Mouse (Mus musculus): ENCODE data around the gene Inhbe. TPM values are rescaled to one million over a fixed set of nuclear protein-coding genes. Genes with fewer than 3 reads are reported as not detected.

Gene Inhbe
- polyA plus RNA-seq, 1 experiment from 2014 or later, result not detected

GRCm38 (mm10) chr10:127341891-127342639 is 12.1 kb downstream of the Inhbe start, which contains the start of gene Gli1:
Gene Gli1 (minus strand): TSS chr10:127341974.
- H3K4me2 ChIP-seq, result peak within 1 kb of the TSS; percentile 96
- no peaks in the 10 kb centered on the region for H3K9me3 ChIP-seq
- H3K9ac ChIP-seq, result peak within 1 kb of the TSS; percentile 71
- ATAC-seq (ENCODE audit: extremely low read depth, insufficient number of reproducible peaks, low FRiP score, low TSS enrichment), result no peak
- peak within 1 kb of the TSS; percentile 57 for H3K4me3 ChIP-seq
- peaks cover 50% of the 10 kb centered on the region for H3K27me3 ChIP-seq (replicated peaks)
- under 1% methylated on average over 29 of the region's 29 CpGs for WGBS
- H3K4me1 ChIP-seq, result peaks cover 34% of the 10 kb centered on the region
- H3K36me3 ChIP-seq, result no peaks in the 10 kb centered on the region
- no peak within 1 kb of the TSS for H3K27ac ChIP-seq (replicated peaks)

GRCm38 (mm10) chr10:127341360-127341690 is 12.9 kb downstream of the Inhbe start:
- Histone ChIP-seq H3K36me3 (no peaks in the 10 kb centered on the region), H3K4me1 (peaks cover 34% of the 10 kb centered on the region), H3K27ac (replicated peaks) (no peak overlapping the region), H3K4me2 (peak overlapping the region; percentile 96), H3K9ac (peak overlapping the region; percentile 66), H3K9me3 (no peaks in the 10 kb centered on the region), H3K4me3 (peak overlapping the region; percentile 57), H3K27me3 (replicated peaks) (peaks cover 58% of the 10 kb centered on the region)
- ATAC-seq (ENCODE audit: extremely low read depth, insufficient number of reproducible peaks, low FRiP score, low TSS enrichment), result no peak
- 0% methylated on average over 7 of the region's 11 CpGs for WGBS

- Histone ChIP-seq H3K27me3 (replicated peaks) (peaks cover 63% of the 10 kb centered on the region), H3K9me3 (no peaks in the 10 kb centered on the region), H3K4me2 (peak overlapping the region; percentile 96), H3K4me1 (peaks cover 34% of the 10 kb centered on the region), H3K36me3 (no peaks in the 10 kb centered on the region), H3K9ac (peak overlapping the region; percentile 71), H3K27ac (replicated peaks) (no peak overlapping the region), H3K4me3 (peak overlapping the region; percentile 57)
- 2% methylated on average over 27 of the region's 27 CpGs for WGBS
- no peak for ATAC-seq (ENCODE audit: extremely low read depth, insufficient number of reproducible peaks, low FRiP score, low TSS enrichment)
These were observed 13.4 kb downstream of the Inhbe start for GRCm38 (mm10) chr10:127340577-127341359.

GRCm38 (mm10) chr10:127339683-127340576 is 14.3 kb downstream of the Inhbe start:
- peak overlapping the region; percentile 96 for H3K4me2 ChIP-seq
- peaks cover 64% of the 10 kb centered on the region for H3K27me3 ChIP-seq (replicated peaks)
- H3K36me3 ChIP-seq, result no peaks in the 10 kb centered on the region
- under 1% methylated on average over 41 of the region's 42 CpGs for WGBS
- no peak for ATAC-seq (ENCODE audit: extremely low read depth, insufficient number of reproducible peaks, low FRiP score, low TSS enrichment)
- peak overlapping the region; percentile 57 for H3K4me3 ChIP-seq
- H3K9ac ChIP-seq, result peak overlapping the region; percentile 71
- H3K27ac ChIP-seq (replicated peaks), result peak overlapping the region; percentile 48; the same call in 1 of the 2 replicates
- no peaks in the 10 kb centered on the region for H3K9me3 ChIP-seq
- H3K4me1 ChIP-seq, result peaks cover 34% of the 10 kb centered on the region

- Histone ChIP-seq H3K27me3 (replicated peaks) (peaks cover 67% of the 10 kb centered on the region), H3K9ac (peak overlapping the region; percentile 71), H3K27ac (replicated peaks) (peak overlapping the region; percentile 53; the same call in 1 of the 2 replicates), H3K4me1 (peaks cover 34% of the 10 kb centered on the region), H3K36me3 (no peaks in the 10 kb centered on the region), H3K9me3 (no peaks in the 10 kb centered on the region), H3K4me2 (peak overlapping the region; percentile 96), H3K4me3 (peak overlapping the region; percentile 57)
- WGBS, result under 1% methylated on average over 31 of the region's 31 CpGs
- ATAC-seq (ENCODE audit: extremely low read depth, insufficient number of reproducible peaks, low FRiP score, low TSS enrichment), result peak; percentile 53; the same call in 1 of the 2 replicates
These were observed 15.1 kb downstream of the Inhbe start for GRCm38 (mm10) chr10:127338930-127339682.

- peaks cover 34% of the 10 kb centered on the region for H3K4me1 ChIP-seq
- WGBS, result 78% methylated on average over 6 of the region's 6 CpGs
- H3K27ac ChIP-seq (replicated peaks), result no peak overlapping the region
These were observed 16.6 kb downstream of the Inhbe start for GRCm38 (mm10) chr10:127337536-127338099.

GRCm38 (mm10) chr10:127336952-127337351 is 17.3 kb downstream of the Inhbe start:
- peaks cover 28% of the 10 kb centered on the region for H3K4me1 ChIP-seq
- H3K9me3 ChIP-seq, result no peaks in the 10 kb centered on the region
- H3K27me3 ChIP-seq (replicated peaks), result peaks cover 76% of the 10 kb centered on the region
- H3K4me3 ChIP-seq, result no peak overlapping the region
- no peak overlapping the region for H3K4me2 ChIP-seq
- no peak overlapping the region for H3K27ac ChIP-seq (replicated peaks)
- no peak overlapping the region for H3K9ac ChIP-seq
- H3K36me3 ChIP-seq, result no peaks in the 10 kb centered on the region
- ATAC-seq (ENCODE audit: extremely low read depth, insufficient number of reproducible peaks, low FRiP score, low TSS enrichment), result no peak
- WGBS, result 48% methylated on average over 5 of the region's 5 CpGs

More at GRCm38 (mm10) chr10:127337536-127338099, 16.6 kb downstream of the Inhbe start:
- Histone ChIP-seq H3K9me3 (no peaks in the 10 kb centered on the region), H3K4me2 (no peak overlapping the region), H3K9ac (no peak overlapping the region), H3K27me3 (replicated peaks) (peaks cover 77% of the 10 kb centered on the region), H3K36me3 (no peaks in the 10 kb centered on the region), H3K4me3 (no peak overlapping the region)
- no peak for ATAC-seq (ENCODE audit: extremely low read depth, insufficient number of reproducible peaks, low FRiP score, low TSS enrichment)

- no peaks in the 10 kb centered on the region for H3K9me3 ChIP-seq
- no peak overlapping the region for H3K4me2 ChIP-seq
- no peak overlapping the region for H3K4me3 ChIP-seq
- peaks cover 76% of the 10 kb centered on the region for H3K27me3 ChIP-seq (replicated peaks)
- ATAC-seq (ENCODE audit: extremely low read depth, insufficient number of reproducible peaks, low FRiP score, low TSS enrichment), result no peak
- H3K27ac ChIP-seq (replicated peaks), result no peak overlapping the region
- 46% methylated on average over 1 of the region's 1 CpGs for WGBS
- peaks cover 13% of the 10 kb centered on the region for H3K4me1 ChIP-seq
- no peak overlapping the region for H3K9ac ChIP-seq
- no peaks in the 10 kb centered on the region for H3K36me3 ChIP-seq
These were observed 18.9 kb downstream of the Inhbe start for GRCm38 (mm10) chr10:127335271-127335670.

GRCm38 (mm10) chr10:127333152-127333551 is 21.1 kb downstream of the Inhbe start:
- H3K4me2 ChIP-seq, result no peak overlapping the region
- no peaks in the 10 kb centered on the region for H3K36me3 ChIP-seq
- no peak overlapping the region for H3K27ac ChIP-seq (replicated peaks)
- 51% methylated on average over 5 of the region's 5 CpGs for WGBS
- H3K9ac ChIP-seq, result no peak overlapping the region
- no peaks in the 10 kb centered on the region for H3K9me3 ChIP-seq
- ATAC-seq (ENCODE audit: extremely low read depth, insufficient number of reproducible peaks, low FRiP score, low TSS enrichment), result no peak
- H3K27me3 ChIP-seq (replicated peaks), result peaks cover 85% of the 10 kb centered on the region
- 0 out of 2 replicates have a peak, but pooled peaks cover 2% of the 10 kb centered on the region for H3K4me1 ChIP-seq
- H3K4me3 ChIP-seq, result no peak overlapping the region
